Mouse (Mus musculus): ENCODE data around the gene Exoc2. TPM values are rescaled to one million over a fixed set of nuclear protein-coding genes. Genes with fewer than 3 reads are reported as not detected.

Gene Exoc2
- polyA plus RNA-seq, 1 experiment from 2014 or later = 31.8 TPM

- H3K9ac ChIP-seq (ENCODE audit: low read length) = no peak overlapping the region
- H3K9me3 ChIP-seq (ENCODE audit: control insufficient read depth, low read length) = no peaks in the 10 kb centered on the region
- DNase-seq (ENCODE audit: low spot score) (no peak), ATAC-seq (replicated peaks; ENCODE audit: low FRiP score, low TSS enrichment, low read depth) (no peak)
- H3K4me2 ChIP-seq (ENCODE audit: low read length) = no peak overlapping the region
- no peaks in the 10 kb centered on the region for H3K4me1 ChIP-seq (replicated peaks; ENCODE audit: control insufficient read depth, insufficient read depth, low read length)
- 65% methylated on average over 8 of the region's 8 CpGs for WGBS
- H3K27me3 ChIP-seq (replicated peaks; ENCODE audit: control insufficient read depth, insufficient read depth, low read length) = no peaks in the 10 kb centered on the region
- no peaks in the 10 kb centered on the region for H3K36me3 ChIP-seq (ENCODE audit: control insufficient read depth, insufficient read depth, low read length)
- H3K27ac ChIP-seq (ENCODE audit: low read depth) = no peak overlapping the region
- no peak overlapping the region for H3K4me3 ChIP-seq (ENCODE audit: low read depth, low read length)
These were observed 209.7 kb downstream of the Exoc2 start for GRCm38 (mm10) chr13:30764014-30764740.

Other genes starting within 250 kb of the Exoc2 start
- gene Irf4, start 224.9 kb downstream of the Exoc2 start, polyA plus RNA-seq (2014; fragmentation: Nextera tagmentation; extraction: Ambion mirVana) = 0.04 and 0.07 TPM in 2 replicates
- gene Hus1b, start 26.3 kb downstream of the Exoc2 start, polyA plus RNA-seq (2014; fragmentation: Nextera tagmentation; extraction: Ambion mirVana) = 0.15 TPM in 1 of 2 replicates, not detected in the other
- 0.09 TPM in 1 of 2 replicates, not detected in the other for gene Gm5447, start 111 bp upstream of the Exoc2 start, polyA plus RNA-seq (2014; fragmentation: Nextera tagmentation; extraction: Ambion mirVana)